Mouse (Mus musculus) c-Kit-positive CD71-negative TER-119-negative erythroid progenitor cells, embryonic 14.5 days (primary cell): Measurements from ENCODE around the gene Hs3st3b1.

ENCODE experiments used
- DNase-seq: peaks from one replicate; pipeline ENCODE4 v3.0.0-alpha.2; 2013; ENCODE audit warnings: low read depth

The Hs3st3b1 gene

GRCm38 (mm10) chr11:63923386-63923785, 1.3 kb upstream of the Hs3st3b1 start:
- DNase-seq: no peak

GRCm38 (mm10) chr11:63921044-63921951, 792 bp downstream of the Hs3st3b1 start:
- DNase-seq: no peak

GRCm38 (mm10) chr11:63920531-63920930, 1.6 kb downstream of the Hs3st3b1 start:
- DNase-seq: peak; percentile 56

- DNase-seq: no peak
Measured at GRCm38 (mm10) chr11:63919211-63920098, 2.6 kb downstream of the Hs3st3b1 start.

- DNase-seq: no peak
Measured at GRCm38 (mm10) chr11:63918321-63919105, 3.6 kb downstream of the Hs3st3b1 start.

GRCm38 (mm10) chr11:63917561-63917960, 4.5 kb downstream of the Hs3st3b1 start:
- DNase-seq: no peak

GRCm38 (mm10) chr11:63914388-63914787, 7.7 kb downstream of the Hs3st3b1 start:
- no peak for DNase-seq

- no peak for DNase-seq
Measured at GRCm38 (mm10) chr11:63913936-63914335, 8.2 kb downstream of the Hs3st3b1 start.

- DNase-seq: no peak
Measured at GRCm38 (mm10) chr11:63911001-63911400, 11.1 kb downstream of the Hs3st3b1 start.

GRCm38 (mm10) chr11:63909961-63910360, 12.1 kb downstream of the Hs3st3b1 start:
- no peak for DNase-seq

- DNase-seq: no peak
Measured at GRCm38 (mm10) chr11:63908500-63908899, 13.6 kb downstream of the Hs3st3b1 start.

GRCm38 (mm10) chr11:63906552-63907353, 15.3 kb downstream of the Hs3st3b1 start:
- DNase-seq: no peak

- no peak for DNase-seq
Measured at GRCm38 (mm10) chr11:63904787-63905186, 17.3 kb downstream of the Hs3st3b1 start.

- no peak for DNase-seq
Measured at GRCm38 (mm10) chr11:63898509-63899168, 23.5 kb downstream of the Hs3st3b1 start.

GRCm38 (mm10) chr11:63897856-63898508, 24.1 kb downstream of the Hs3st3b1 start:
- DNase-seq: no peak

- no peak for DNase-seq
Measured at GRCm38 (mm10) chr11:63897011-63897410, 25.1 kb downstream of the Hs3st3b1 start.

- no peak for DNase-seq
Measured at GRCm38 (mm10) chr11:63894188-63894587, 27.9 kb downstream of the Hs3st3b1 start.

GRCm38 (mm10) chr11:63893557-63893956, 28.5 kb downstream of the Hs3st3b1 start:
- DNase-seq: no peak

- no peak for DNase-seq
Measured at GRCm38 (mm10) chr11:63891479-63892020, 30.5 kb downstream of the Hs3st3b1 start.

- DNase-seq: no peak
Measured at GRCm38 (mm10) chr11:63883385-63883784, 38.7 kb downstream of the Hs3st3b1 start.
